Mouse (Mus musculus): ENCODE results near the gene Rinl.

Gene Rinl

GRCm38 (mm10) chr7:28780857-28781256, 7.9 kb upstream of the Rinl start:
- no peak for DNase-seq (ENCODE audit: low spot score)

GRCm38 (mm10) chr7:28781261-28781663, 7.5 kb upstream of the Rinl start:
- DNase-seq (ENCODE audit: low spot score), result no peak

GRCm38 (mm10) chr7:28785161-28785560, 3.6 kb upstream of the Rinl start:
- no peak for DNase-seq (ENCODE audit: low spot score)

- no peak for DNase-seq (ENCODE audit: low spot score)
Measured at GRCm38 (mm10) chr7:28787884-28788283, 885 bp upstream of the Rinl start.

GRCm38 (mm10) chr7:28789235-28789634, 466 bp downstream of the Rinl start:
- no peak for DNase-seq (ENCODE audit: low spot score)

- no peak for DNase-seq (ENCODE audit: low spot score)
Measured at GRCm38 (mm10) chr7:28790066-28790806, 1.5 kb downstream of the Rinl start.

GRCm38 (mm10) chr7:28791706-28792105, 2.9 kb downstream of the Rinl start:
- no peak for DNase-seq (ENCODE audit: low spot score)

GRCm38 (mm10) chr7:28792391-28793185, 3.8 kb downstream of the Rinl start:
- DNase-seq (ENCODE audit: low spot score), result no peak

GRCm38 (mm10) chr7:28793834-28794233, 5.1 kb downstream of the Rinl start:
- DNase-seq (ENCODE audit: low spot score), result no peak

GRCm38 (mm10) chr7:28794496-28794895, 5.7 kb downstream of the Rinl start:
- DNase-seq (ENCODE audit: low spot score), result no peak

- DNase-seq (ENCODE audit: low spot score), result no peak
Measured at GRCm38 (mm10) chr7:28795832-28796231, 7.1 kb downstream of the Rinl start.

- DNase-seq (ENCODE audit: low spot score), result peak; percentile 77
Measured at GRCm38 (mm10) chr7:28796562-28796975, 7.8 kb downstream of the Rinl start.

GRCm38 (mm10) chr7:28799994-28800393, 11.2 kb downstream of the Rinl start:
- DNase-seq (ENCODE audit: low spot score), result no peak

GRCm38 (mm10) chr7:28801451-28801850, 12.7 kb downstream of the Rinl start:
- DNase-seq (ENCODE audit: low spot score), result no peak

- DNase-seq (ENCODE audit: low spot score), result peak; percentile 44
Measured at GRCm38 (mm10) chr7:28801901-28802670, 13.3 kb downstream of the Rinl start.

- DNase-seq (ENCODE audit: low spot score), result no peak
Measured at GRCm38 (mm10) chr7:28802846-28803588, 14.2 kb downstream of the Rinl start.

- DNase-seq (ENCODE audit: low spot score), result no peak
Measured at GRCm38 (mm10) chr7:28803756-28804155, 15.0 kb downstream of the Rinl start.

- no peak for DNase-seq (ENCODE audit: low spot score)
Measured at GRCm38 (mm10) chr7:28806869-28807268, 18.1 kb downstream of the Rinl start.

GRCm38 (mm10) chr7:28807641-28808220, 19.0 kb downstream of the Rinl start:
- DNase-seq (ENCODE audit: low spot score), result no peak

- DNase-seq (ENCODE audit: low spot score), result peak; percentile 67
Measured at GRCm38 (mm10) chr7:28808221-28808941, 19.6 kb downstream of the Rinl start, which contains the start of gene Hnrnpl. TSS of gene Hnrnpl (plus strand) at chr7:28808541.

GRCm38 (mm10) chr7:28808957-28809393, 20.2 kb downstream of the Rinl start:
- DNase-seq (ENCODE audit: low spot score), result peak; percentile 96

All from ovary, postnatal 14 days (tissue).